Mouse (Mus musculus): ENCODE data around the gene Cox19.
A peak's percentile ranks its signal among the peaks of the same experiment; 100 is the strongest.
"Not testable (repeated sequence)": the region's sequence is repeated elsewhere in the genome, so short reads cannot be mapped to it uniquely, and the experiment has no call there.

Cox19 gene

GRCm38 (mm10) chr5:139363858-139364257, 12.6 kb upstream of the Cox19 start:
- DNase-seq, result peak in 1 of 2 experiments; percentile 10

- DNase-seq, result no peak
These were observed 8.0 kb upstream of the Cox19 start for GRCm38 (mm10) chr5:139359244-139359643.

- DNase-seq, result peak; percentile 66 to 77
These were observed 7.4 kb upstream of the Cox19 start for GRCm38 (mm10) chr5:139358653-139359052.

GRCm38 (mm10) chr5:139355235-139355772, 4.1 kb upstream of the Cox19 start:
- peak; percentile 93 for DNase-seq

GRCm38 (mm10) chr5:139353946-139354345, 2.7 kb upstream of the Cox19 start:
- no peak for DNase-seq

GRCm38 (mm10) chr5:139353496-139353895, 2.3 kb upstream of the Cox19 start:
- peak; percentile 58 to 70 for DNase-seq

GRCm38 (mm10) chr5:139352317-139352716, 1.1 kb upstream of the Cox19 start, which contains the start of gene Cyp2w1:
Cyp2w1 (plus strand) TSS chr5:139352617.
- DNase-seq, result no peak

- DNase-seq, result no peak
These were observed 410 bp upstream of the Cox19 start for GRCm38 (mm10) chr5:139351628-139352027.

GRCm38 (mm10) chr5:139349713-139350112, 1.5 kb downstream of the Cox19 start:
- no peak for DNase-seq

- DNase-seq, result no peak
These were observed 4.0 kb downstream of the Cox19 start for GRCm38 (mm10) chr5:139347225-139347624.

- DNase-seq, result no peak
These were observed 5.9 kb downstream of the Cox19 start for GRCm38 (mm10) chr5:139345364-139345714.

GRCm38 (mm10) chr5:139344687-139345363, 6.4 kb downstream of the Cox19 start:
- DNase-seq, result peak; percentile 98 to 99

GRCm38 (mm10) chr5:139344021-139344686, 7.1 kb downstream of the Cox19 start:
- peak; percentile 89 to 91 for DNase-seq

GRCm38 (mm10) chr5:139338891-139339290, 12.3 kb downstream of the Cox19 start:
- no peak for DNase-seq

- DNase-seq, result peak in 1 of 2 experiments; percentile 51
These were observed 12.8 kb downstream of the Cox19 start for GRCm38 (mm10) chr5:139338403-139338802.

- DNase-seq, result no peak
These were observed 13.3 kb downstream of the Cox19 start for GRCm38 (mm10) chr5:139337826-139338370.

- no peak for DNase-seq
These were observed 15.6 kb downstream of the Cox19 start for GRCm38 (mm10) chr5:139335634-139336033.

- not testable (repeated sequence) for DNase-seq
These were observed 16.8 kb downstream of the Cox19 start for GRCm38 (mm10) chr5:139334394-139334793.

- peak in 1 of 2 experiments; percentile 56 for DNase-seq
These were observed 17.8 kb downstream of the Cox19 start for GRCm38 (mm10) chr5:139333301-139334013.

GRCm38 (mm10) chr5:139332590-139333272, 18.5 kb downstream of the Cox19 start:
- DNase-seq, result no peak

GRCm38 (mm10) chr5:139331742-139332141, 19.5 kb downstream of the Cox19 start:
- DNase-seq, result peak; percentile 92 to 93

- no peak for DNase-seq
These were observed 20.5 kb downstream of the Cox19 start for GRCm38 (mm10) chr5:139330766-139331165.
